Mouse (Mus musculus): Measurements from ENCODE around the gene Tysnd1. TPM values are rescaled to one million over a fixed set of nuclear protein-coding genes. Genes with fewer than 3 reads are reported as not detected.

Gene Tysnd1
- total and polyA plus RNA-seq, 3 experiments, result 5.1 to 104 (median 8.2) TPM

GRCm38 (mm10) chr10:61697028-61697427 is 1.7 kb downstream of the Tysnd1 start:
- ATAC-seq (ENCODE audit: extremely low read depth, insufficient number of reproducible peaks, low FRiP score, poor library complexity, severe bottlenecking) (no peak), DNase-seq (ENCODE audit: low spot score) (no peak)
- Histone ChIP-seq H3K4me1 (ENCODE audit: insufficient read depth, low read depth, low read length) (peaks cover 21% of the 10 kb centered on the region), H3K36me3 (replicated peaks) (peaks cover 67% of the 10 kb centered on the region), H3K9me3 (replicated peaks) (no peaks in the 10 kb centered on the region), H3K27me3 (ENCODE audit: insufficient read depth, low read length) (no peaks in the 10 kb centered on the region), H3K4me3 (ENCODE audit: low read depth, low read length) (peak overlapping the region; percentile 97; the same call in 1 of the 2 replicates)
- TF ChIP-seq GATA2 (IDR thresholded peaks at IDR 0.05; ENCODE audit: borderline replicate concordance, low read depth, low read length), result no peak
- no peak for TF ChIP-seq POLR2AphosphoS5 (IDR thresholded peaks at IDR 0.05; ENCODE audit: insufficient replicate concordance, low read depth, low read length)
- TF ChIP-seq TAL1 (conservative IDR thresholded peaks at IDR 0.05; ENCODE audit: low read depth, low read length), result no peak
- no peak for TF ChIP-seq GATA1 (IDR thresholded peaks at IDR 0.05; ENCODE audit: borderline replicate concordance, low read length)
- TF ChIP-seq CTCF (IDR thresholded peaks at IDR 0.05; ENCODE audit: low read depth, low read length), result no peak

GRCm38 (mm10) chr10:61704663-61705062 is 9.3 kb downstream of the Tysnd1 start:
- Histone ChIP-seq H3K36me3 (replicated peaks) (peaks cover 45% of the 10 kb centered on the region), H3K27me3 (ENCODE audit: insufficient read depth, low read length) (no peaks in the 10 kb centered on the region), H3K4me3 (ENCODE audit: low read depth, low read length) (no peak overlapping the region), H3K4me1 (ENCODE audit: insufficient read depth, low read depth, low read length) (peaks cover 9% of the 10 kb centered on the region; the same call in 1 of the 2 replicates), H3K9me3 (replicated peaks) (no peaks in the 10 kb centered on the region)
- DNase-seq (ENCODE audit: low spot score) (no peak), ATAC-seq (ENCODE audit: extremely low read depth, insufficient number of reproducible peaks, low FRiP score, poor library complexity, severe bottlenecking) (no peak)
- TF ChIP-seq POLR2AphosphoS5 (IDR thresholded peaks at IDR 0.05; ENCODE audit: insufficient replicate concordance, low read depth, low read length) (no peak), CTCF (IDR thresholded peaks at IDR 0.05; ENCODE audit: low read depth, low read length) (no peak), GATA2 (IDR thresholded peaks at IDR 0.05; ENCODE audit: borderline replicate concordance, low read depth, low read length) (no peak), TAL1 (conservative IDR thresholded peaks at IDR 0.05; ENCODE audit: low read depth, low read length) (no peak), GATA1 (IDR thresholded peaks at IDR 0.05; ENCODE audit: borderline replicate concordance, low read length) (no peak)

GRCm38 (mm10) chr10:61706412-61707375 is 11.4 kb downstream of the Tysnd1 start:
- H3K4me3 ChIP-seq (ENCODE audit: low read depth, low read length), result no peak overlapping the region
- H3K4me1 ChIP-seq (ENCODE audit: insufficient read depth, low read depth, low read length), result peaks cover 9% of the 10 kb centered on the region; the same call in 1 of the 2 replicates
- DNase-seq (ENCODE audit: low spot score) (no peak), ATAC-seq (ENCODE audit: extremely low read depth, insufficient number of reproducible peaks, low FRiP score, poor library complexity, severe bottlenecking) (no peak)
- H3K36me3 ChIP-seq (replicated peaks), result peaks cover 31% of the 10 kb centered on the region
- TF ChIP-seq GATA2 (IDR thresholded peaks at IDR 0.05; ENCODE audit: borderline replicate concordance, low read depth, low read length), result no peak
- TF ChIP-seq TAL1 (conservative IDR thresholded peaks at IDR 0.05; ENCODE audit: low read depth, low read length), result no peak
- no peak for TF ChIP-seq GATA1 (IDR thresholded peaks at IDR 0.05; ENCODE audit: borderline replicate concordance, low read length)
- no peak for TF ChIP-seq POLR2AphosphoS5 (IDR thresholded peaks at IDR 0.05; ENCODE audit: insufficient replicate concordance, low read depth, low read length)
- TF ChIP-seq CTCF (IDR thresholded peaks at IDR 0.05; ENCODE audit: low read depth, low read length), result no peak
- H3K9me3 ChIP-seq (replicated peaks), result no peaks in the 10 kb centered on the region
- H3K27me3 ChIP-seq (ENCODE audit: insufficient read depth, low read length), result peaks cover 9% of the 10 kb centered on the region; the same call in 1 of the 2 replicates

- TF ChIP-seq GATA1 (IDR thresholded peaks at IDR 0.05; ENCODE audit: borderline replicate concordance, low read length), result no peak
- no peak for TF ChIP-seq GATA2 (IDR thresholded peaks at IDR 0.05; ENCODE audit: borderline replicate concordance, low read depth, low read length)
- TF ChIP-seq POLR2AphosphoS5 (IDR thresholded peaks at IDR 0.05; ENCODE audit: insufficient replicate concordance, low read depth, low read length), result no peak
- TF ChIP-seq TAL1 (conservative IDR thresholded peaks at IDR 0.05; ENCODE audit: low read depth, low read length), result no peak
Observed at GRCm38 (mm10) chr10:61713601-61714000, 18.3 kb downstream of the Tysnd1 start.

GRCm38 (mm10) chr10:61714146-61714545 is 18.8 kb downstream of the Tysnd1 start:
- Histone ChIP-seq H3K27me3 (ENCODE audit: insufficient read depth, low read length) (peaks cover 13% of the 10 kb centered on the region), H3K9me3 (replicated peaks) (no peaks in the 10 kb centered on the region), H3K36me3 (replicated peaks) (no peaks in the 10 kb centered on the region), H3K4me3 (ENCODE audit: low read depth, low read length) (no peak overlapping the region), H3K4me1 (ENCODE audit: insufficient read depth, low read depth, low read length) (peaks cover 10% of the 10 kb centered on the region)
- TF ChIP-seq CTCF (IDR thresholded peaks at IDR 0.05; ENCODE audit: low read depth, low read length), result no peak
- TF ChIP-seq GATA1 (IDR thresholded peaks at IDR 0.05; ENCODE audit: borderline replicate concordance, low read length), result no peak
- no peak for TF ChIP-seq TAL1 (conservative IDR thresholded peaks at IDR 0.05; ENCODE audit: low read depth, low read length)
- TF ChIP-seq POLR2AphosphoS5 (IDR thresholded peaks at IDR 0.05; ENCODE audit: insufficient replicate concordance, low read depth, low read length), result no peak
- TF ChIP-seq GATA2 (IDR thresholded peaks at IDR 0.05; ENCODE audit: borderline replicate concordance, low read depth, low read length), result no peak
- ATAC-seq (ENCODE audit: extremely low read depth, insufficient number of reproducible peaks, low FRiP score, poor library complexity, severe bottlenecking), result no peak
- no peak for DNase-seq (ENCODE audit: low spot score)

More at GRCm38 (mm10) chr10:61713601-61714000, 18.3 kb downstream of the Tysnd1 start:
- H3K4me1 ChIP-seq (ENCODE audit: insufficient read depth, low read depth, low read length), result peaks cover 10% of the 10 kb centered on the region
- ATAC-seq (ENCODE audit: extremely low read depth, insufficient number of reproducible peaks, low FRiP score, poor library complexity, severe bottlenecking), result no peak
- H3K36me3 ChIP-seq (replicated peaks), result no peaks in the 10 kb centered on the region
- H3K4me3 ChIP-seq (ENCODE audit: low read depth, low read length), result no peak overlapping the region
- H3K27me3 ChIP-seq (ENCODE audit: insufficient read depth, low read length), result peaks cover 13% of the 10 kb centered on the region
- no peaks in the 10 kb centered on the region for H3K9me3 ChIP-seq (replicated peaks)
- DNase-seq (ENCODE audit: low spot score), result no peak

Measured in G1E (cell line).